Mouse (Mus musculus): ENCODE results near the gene Fa2h.

- TF ChIP-seq EP300 (IDR thresholded peaks at IDR 0.05) (no peak), CTCF (IDR thresholded peaks at IDR 0.05) (no peak)
These were observed 89.3 kb downstream of the Fa2h start for GRCm38 (mm10) chr8:111304359-111304758.
